Mouse (Mus musculus) heart, adult 2 months (tissue): ENCODE results near the gene Odf3.

Experiments
- CTCF ChIP-seq: fragments of 200-600 bp; IDR thresholded peaks from 2 replicates; pipeline ENCODE4 v1.8.1; 2022; ENCODE audit warnings: antibody characterized with exemption, mild to moderate bottlenecking, moderate library complexity
- EP300 ChIP-seq: fragments of 200-500 bp; IDR thresholded peaks from 2 replicates; pipeline ENCODE4 v1.6.1; 2011; ENCODE audit warnings: low read depth, low read length, control low read depth; ENCODE audit not compliant: insufficient read depth
- POLR2A ChIP-seq: fragments of 200-500 bp; IDR thresholded peaks from 2 replicates; pipeline ENCODE4 v1.6.1; 2011; ENCODE audit warnings: mild to moderate bottlenecking, low read depth, low read length, control low read depth; ENCODE audit not compliant: insufficient read depth

DNA sequence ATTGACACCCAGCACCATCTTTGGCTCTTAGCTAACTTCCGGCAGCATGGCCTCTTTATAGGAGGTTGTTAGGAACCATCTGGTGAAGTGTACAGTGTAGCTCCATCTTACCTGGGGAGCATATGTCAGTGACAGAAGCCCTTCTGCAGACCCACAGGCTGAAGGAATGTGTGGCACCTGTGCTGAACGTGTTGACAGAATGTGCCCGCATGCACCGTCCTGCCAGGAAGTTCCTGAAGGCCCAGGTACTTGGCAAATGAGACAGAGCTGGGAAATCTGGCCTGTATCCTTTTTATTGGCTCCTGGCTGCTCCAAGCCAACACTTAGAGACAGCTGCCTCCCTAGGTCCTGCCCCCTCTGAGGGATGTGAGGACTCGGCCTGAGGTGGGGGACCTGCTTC lies 13.1 kb downstream of the Odf3 start:
- TF ChIP-seq EP300 (no peak), CTCF (no peak), POLR2A (no peak)
